Mouse (Mus musculus): ENCODE measurements at regions not wholly inside any gene's neighbourhood (a gene's known extent, or its start where the extent isn't known, plus 50 kb on each side); places are given as distances from the start of the nearest gene placed in this dataset.

DNA sequence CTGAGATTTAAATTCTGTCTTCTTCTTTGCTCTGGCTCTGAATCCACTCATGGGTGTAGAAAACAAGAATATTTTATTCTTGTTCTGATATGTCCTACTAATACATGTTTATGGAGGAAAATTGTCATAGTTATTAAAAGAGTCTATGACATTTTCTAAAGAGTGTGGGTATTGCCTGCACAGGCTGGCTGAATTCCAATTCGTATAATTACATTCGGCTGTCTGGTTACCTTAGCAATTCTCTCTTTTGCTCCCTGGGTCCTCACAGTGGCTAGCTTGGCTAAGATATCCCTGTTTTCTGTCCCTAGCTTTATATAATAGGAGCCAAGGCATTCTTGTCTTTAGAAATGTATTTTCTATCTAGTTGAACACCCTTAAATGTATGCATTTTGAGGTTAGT is 218.5 kb upstream of the Dnajc19 start:
- Histone ChIP-seq H3K27ac (ENCODE audit: insufficient read depth, low read depth, low read length) (no peak overlapping the region), H3K36me3 (ENCODE audit: control insufficient read depth, insufficient read depth, low read length) (no peaks in the 10 kb centered on the region), H3K27me3 (replicated peaks; ENCODE audit: control insufficient read depth, insufficient read depth, low read length) (no peaks in the 10 kb centered on the region), H3K4me3 (ENCODE audit: insufficient read depth, low read depth, low read length) (no peak overlapping the region), H3K4me1 (ENCODE audit: control insufficient read depth, insufficient read depth, low read length) (no peaks in the 10 kb centered on the region)
- DNase-seq, result no peak
- 79% methylated on average over 2 of the region's 2 CpGs for WGBS
- TF ChIP-seq POLR2A (IDR thresholded peaks at IDR 0.05; ENCODE audit: low read depth, low read length) (no peak), CTCF (conservative IDR thresholded peaks at IDR 0.05; ENCODE audit: insufficient read depth, insufficient read length, low read depth, low read length) (no peak)

DNA sequence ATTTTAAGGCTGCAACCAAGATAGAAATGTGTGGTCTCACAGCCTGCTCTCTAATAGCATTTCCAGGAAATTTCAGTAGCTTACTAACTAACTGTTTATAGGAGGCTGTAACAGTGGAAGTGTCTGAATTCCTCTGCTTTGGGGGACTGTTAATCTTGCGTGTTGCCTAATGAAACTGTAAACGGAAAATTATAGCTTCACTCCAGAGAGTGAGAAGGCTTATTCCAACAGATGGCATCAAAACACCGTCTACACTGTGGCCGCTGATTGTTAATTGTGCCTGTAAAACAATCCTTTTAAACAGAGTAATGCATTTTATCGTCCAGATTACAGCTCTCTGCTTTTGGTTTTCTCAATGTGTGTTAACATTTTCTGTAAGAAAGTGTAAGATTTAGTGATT is 206.7 kb upstream of the Dnajc19 start:
- H3K36me3 ChIP-seq (ENCODE audit: control insufficient read depth, insufficient read depth, low read length), result no peaks in the 10 kb centered on the region
- H3K27ac ChIP-seq (ENCODE audit: insufficient read depth, low read depth, low read length), result no peak overlapping the region
- TF ChIP-seq POLR2A (IDR thresholded peaks at IDR 0.05; ENCODE audit: low read depth, low read length) (no peak), CTCF (conservative IDR thresholded peaks at IDR 0.05; ENCODE audit: insufficient read depth, insufficient read length, low read depth, low read length) (no peak)
- DNase-seq, result no peak
- H3K4me3 ChIP-seq (ENCODE audit: insufficient read depth, low read depth, low read length), result no peak overlapping the region
- H3K27me3 ChIP-seq (replicated peaks; ENCODE audit: control insufficient read depth, insufficient read depth, low read length), result no peaks in the 10 kb centered on the region; the same call in 1 of the 2 replicates
- 23% methylated on average over 5 of the region's 5 CpGs for WGBS
- no peaks in the 10 kb centered on the region for H3K4me1 ChIP-seq (ENCODE audit: control insufficient read depth, insufficient read depth, low read length)

DNA sequence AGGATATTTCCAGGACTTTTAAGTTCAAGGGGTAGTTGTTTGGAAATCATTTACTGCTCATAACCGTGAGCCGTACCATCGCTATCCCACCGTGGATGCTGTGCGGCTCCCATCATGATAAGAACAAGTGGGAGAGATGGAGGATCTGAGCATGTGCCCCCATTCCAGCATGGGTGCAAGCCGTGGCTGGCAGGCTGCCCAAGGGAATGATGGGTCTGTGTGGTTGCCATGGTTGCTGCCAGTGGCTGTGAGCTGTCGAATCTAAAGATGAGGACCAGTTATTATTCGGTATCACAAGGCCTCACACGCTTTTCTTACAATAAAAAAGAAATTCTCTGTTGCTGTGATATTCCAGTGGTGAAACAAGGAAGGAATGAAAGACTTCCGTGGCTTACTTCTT is 189.0 kb upstream of the Dnajc19 start:
- no peaks in the 10 kb centered on the region for H3K36me3 ChIP-seq (ENCODE audit: control insufficient read depth, insufficient read depth, low read length)
- no peak for TF ChIP-seq CTCF (conservative IDR thresholded peaks at IDR 0.05; ENCODE audit: insufficient read depth, insufficient read length, low read depth, low read length)
- no peak for TF ChIP-seq POLR2A (IDR thresholded peaks at IDR 0.05; ENCODE audit: low read depth, low read length)
- no peak for DNase-seq
- H3K4me1 ChIP-seq (ENCODE audit: control insufficient read depth, insufficient read depth, low read length), result no peaks in the 10 kb centered on the region
- H3K27me3 ChIP-seq (replicated peaks; ENCODE audit: control insufficient read depth, insufficient read depth, low read length), result no peaks in the 10 kb centered on the region
- no peak overlapping the region for H3K4me3 ChIP-seq (ENCODE audit: insufficient read depth, low read depth, low read length)
- 89% methylated on average over 10 of the region's 10 CpGs for WGBS
- H3K27ac ChIP-seq (ENCODE audit: insufficient read depth, low read depth, low read length), result no peak overlapping the region

DNA sequence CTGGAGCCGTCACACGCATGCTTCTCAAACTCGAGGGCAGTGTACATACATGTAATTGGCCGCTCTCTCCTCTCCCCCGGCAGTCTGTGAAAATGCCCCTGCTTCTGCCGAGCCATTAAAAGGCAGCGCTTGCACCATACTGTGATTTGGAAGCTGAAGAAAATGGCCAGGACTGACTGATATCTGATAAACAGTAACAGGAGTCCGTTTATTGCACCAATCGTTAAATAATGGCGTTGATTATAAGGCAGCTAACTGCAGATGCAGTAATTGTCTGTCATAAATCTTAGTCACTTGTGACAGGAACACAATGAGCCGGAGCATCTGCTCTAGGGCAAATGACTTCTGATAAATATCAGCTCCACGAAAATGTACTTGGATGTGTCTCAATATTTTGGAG is 185.3 kb upstream of the Dnajc19 start:
- 28% methylated on average over 12 of the region's 12 CpGs for WGBS
- no peak overlapping the region for H3K4me3 ChIP-seq (ENCODE audit: insufficient read depth, low read depth, low read length)
- no peaks in the 10 kb centered on the region for H3K27me3 ChIP-seq (replicated peaks; ENCODE audit: control insufficient read depth, insufficient read depth, low read length)
- no peak overlapping the region for H3K27ac ChIP-seq (ENCODE audit: insufficient read depth, low read depth, low read length)
- H3K4me1 ChIP-seq (ENCODE audit: control insufficient read depth, insufficient read depth, low read length), result no peaks in the 10 kb centered on the region
- no peaks in the 10 kb centered on the region for H3K36me3 ChIP-seq (ENCODE audit: control insufficient read depth, insufficient read depth, low read length)
- TF ChIP-seq POLR2A (IDR thresholded peaks at IDR 0.05; ENCODE audit: low read depth, low read length) (no peak), CTCF (conservative IDR thresholded peaks at IDR 0.05; ENCODE audit: insufficient read depth, insufficient read length, low read depth, low read length) (no peak)
- no peak for DNase-seq

DNA sequence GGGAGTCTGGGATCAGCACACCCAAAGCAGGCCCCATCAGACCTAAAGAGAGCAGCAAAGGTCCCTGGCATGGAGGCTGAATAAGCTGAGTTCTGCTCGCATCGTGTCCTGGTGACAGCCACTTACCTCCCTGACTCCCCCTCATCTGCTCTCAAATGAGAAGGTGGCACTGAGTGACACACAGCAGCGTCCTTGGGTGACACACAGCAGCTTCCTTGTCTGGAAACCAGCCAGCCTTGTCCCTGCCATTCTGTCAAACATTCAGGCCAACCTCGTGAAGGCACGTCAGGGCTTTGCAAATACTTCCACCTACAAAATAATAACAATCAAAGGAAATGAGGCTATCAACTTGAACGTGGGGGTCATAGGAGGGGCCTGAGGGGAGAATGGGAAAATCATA is 183.7 kb upstream of the Dnajc19 start:
- Histone ChIP-seq H3K4me3 (ENCODE audit: insufficient read depth, low read depth, low read length) (no peak overlapping the region), H3K27me3 (replicated peaks; ENCODE audit: control insufficient read depth, insufficient read depth, low read length) (no peaks in the 10 kb centered on the region), H3K36me3 (ENCODE audit: control insufficient read depth, insufficient read depth, low read length) (no peaks in the 10 kb centered on the region), H3K4me1 (ENCODE audit: control insufficient read depth, insufficient read depth, low read length) (no peaks in the 10 kb centered on the region), H3K27ac (ENCODE audit: insufficient read depth, low read depth, low read length) (no peak overlapping the region)
- no peak for TF ChIP-seq POLR2A (IDR thresholded peaks at IDR 0.05; ENCODE audit: low read depth, low read length)
- TF ChIP-seq CTCF (conservative IDR thresholded peaks at IDR 0.05; ENCODE audit: insufficient read depth, insufficient read length, low read depth, low read length), result no peak
- WGBS, result 25% methylated on average over 6 of the region's 6 CpGs
- no peak for DNase-seq

DNA sequence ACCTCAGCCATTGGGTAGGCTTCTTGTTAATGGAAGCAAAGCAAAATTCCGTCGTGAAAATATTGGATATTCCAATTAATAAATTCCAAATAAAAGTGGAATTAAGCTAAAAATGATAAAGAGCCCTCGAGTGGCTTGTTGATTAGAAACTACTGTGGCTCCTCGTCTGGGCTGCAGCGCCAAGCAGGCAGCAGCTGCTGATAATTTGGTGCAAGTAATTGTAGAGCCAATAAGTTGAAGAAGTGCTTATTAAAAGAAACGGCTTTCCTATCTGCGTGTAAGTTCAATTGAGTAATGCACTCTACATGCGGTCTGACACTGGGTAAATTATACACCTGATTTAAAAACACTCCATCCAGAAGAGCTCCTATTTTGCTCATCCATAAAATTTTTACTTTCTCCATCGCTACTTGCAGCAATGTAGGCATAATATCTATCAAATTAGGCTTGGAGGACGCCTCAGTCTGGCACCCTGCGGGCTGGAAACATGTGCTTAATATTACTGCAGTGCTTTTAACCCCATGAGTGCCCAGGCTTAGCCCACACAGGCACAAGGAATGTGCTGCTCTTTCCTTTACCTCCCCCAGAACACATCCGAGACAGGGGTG is 171.7 kb upstream of the Dnajc19 start:
- Histone ChIP-seq H3K4me1 (ENCODE audit: control insufficient read depth, insufficient read depth, low read length) (no peaks in the 10 kb centered on the region), H3K27ac (ENCODE audit: insufficient read depth, low read depth, low read length) (no peak overlapping the region), H3K27me3 (replicated peaks; ENCODE audit: control insufficient read depth, insufficient read depth, low read length) (no peaks in the 10 kb centered on the region), H3K4me3 (ENCODE audit: insufficient read depth, low read depth, low read length) (no peak overlapping the region), H3K36me3 (ENCODE audit: control insufficient read depth, insufficient read depth, low read length) (no peaks in the 10 kb centered on the region)
- no peak for TF ChIP-seq POLR2A (IDR thresholded peaks at IDR 0.05; ENCODE audit: low read depth, low read length)
- TF ChIP-seq CTCF (conservative IDR thresholded peaks at IDR 0.05; ENCODE audit: insufficient read depth, insufficient read length, low read depth, low read length), result no peak
- no peak for DNase-seq
- WGBS, result 65% methylated on average over 12 of the region's 12 CpGs

DNA sequence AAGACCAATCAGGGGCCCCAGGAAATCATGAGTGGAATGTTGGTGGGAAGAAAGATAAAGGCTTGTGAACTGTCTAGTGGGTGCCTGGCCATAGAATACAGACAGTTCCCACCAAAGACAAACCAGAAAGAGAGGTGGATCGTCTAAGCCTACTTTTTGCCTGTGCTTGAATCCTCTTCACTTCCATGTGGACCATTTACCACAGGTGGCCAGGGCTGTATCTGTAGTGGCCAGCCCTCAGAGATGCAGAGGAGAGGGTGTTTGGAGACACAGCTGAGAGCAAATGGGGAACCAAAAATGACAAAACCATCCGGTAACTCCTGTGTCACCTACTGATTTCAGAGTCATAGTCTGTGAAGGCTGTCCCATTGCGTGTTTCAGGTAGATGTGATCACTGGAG is 161.0 kb upstream of the Dnajc19 start:
- WGBS, result 90% methylated on average over 3 of the region's 3 CpGs
- Histone ChIP-seq H3K4me3 (ENCODE audit: insufficient read depth, low read depth, low read length) (no peak overlapping the region), H3K4me1 (ENCODE audit: control insufficient read depth, insufficient read depth, low read length) (no peaks in the 10 kb centered on the region), H3K27me3 (replicated peaks; ENCODE audit: control insufficient read depth, insufficient read depth, low read length) (no peaks in the 10 kb centered on the region), H3K27ac (ENCODE audit: insufficient read depth, low read depth, low read length) (no peak overlapping the region), H3K36me3 (ENCODE audit: control insufficient read depth, insufficient read depth, low read length) (no peaks in the 10 kb centered on the region)
- no peak for DNase-seq
- no peak for TF ChIP-seq CTCF (conservative IDR thresholded peaks at IDR 0.05; ENCODE audit: insufficient read depth, insufficient read length, low read depth, low read length)
- no peak for TF ChIP-seq POLR2A (IDR thresholded peaks at IDR 0.05; ENCODE audit: low read depth, low read length)
